Mouse (Mus musculus): ENCODE data around the gene Ngef. TPM values are rescaled to one million over a fixed set of nuclear protein-coding genes. Genes with fewer than 3 reads are reported as not detected.
A peak's percentile ranks its signal among the peaks of the same experiment; 100 is the strongest.

The Ngef gene
- total and polyA plus RNA-seq, 3 experiments, result 0.23 to 0.70 (median 0.32) TPM

DNA sequence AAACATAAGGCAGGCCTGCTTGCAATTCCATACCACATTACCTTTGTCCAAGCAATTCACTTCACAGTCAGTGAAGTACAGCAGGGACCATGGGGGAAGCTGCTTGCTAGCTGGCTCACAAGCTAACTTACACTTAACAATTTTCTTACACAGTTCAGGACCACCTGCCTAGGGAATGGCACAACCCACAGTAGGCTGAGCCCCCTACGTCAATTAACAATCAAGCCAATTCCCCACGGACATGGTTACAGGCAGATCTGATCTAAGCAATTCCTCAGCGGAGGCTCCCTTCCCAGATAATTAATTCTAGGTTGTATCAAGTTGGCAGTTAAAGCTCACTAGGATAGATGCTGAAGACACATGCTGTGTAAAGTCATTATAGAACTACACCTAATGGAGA lies 10.7 kb downstream of the Ngef start:
- H3K36me3 ChIP-seq (ENCODE audit: control insufficient read depth, insufficient read depth, low read length), result no peaks in the 10 kb centered on the region
- TF ChIP-seq CTCF (IDR thresholded peaks at IDR 0.05) (no peak), POLR2A (IDR thresholded peaks at IDR 0.05; ENCODE audit: insufficient read depth, low read depth, low read length) (no peak), EP300 (IDR thresholded peaks at IDR 0.05; ENCODE audit: insufficient read depth, low read depth, low read length) (no peak)
- no peak overlapping the region for H3K27ac ChIP-seq
- H3K9ac ChIP-seq (ENCODE audit: low read depth, low read length), result no peak overlapping the region
- no peaks in the 10 kb centered on the region for H3K27me3 ChIP-seq (ENCODE audit: control insufficient read depth, insufficient read depth, low read length)
- no peaks in the 10 kb centered on the region for H3K4me1 ChIP-seq (ENCODE audit: control insufficient read depth, insufficient read depth, low read length)
- 81% methylated on average over 3 of the region's 3 CpGs for WGBS
- no peaks in the 10 kb centered on the region for H3K79me2 ChIP-seq (replicated peaks; ENCODE audit: control insufficient read depth, insufficient read depth, low read length)
- intact Hi-C loops (cut with DNase I), result no loop called here
- no peak for DNase-seq
- no peak overlapping the region for H3K4me3 ChIP-seq

GRCm38 (mm10) chr1:87553586-87553985 lies 20.1 kb downstream of the Ngef start:
- H3K4me3 ChIP-seq, result no peak overlapping the region
- intact Hi-C loops (cut with DNase I), result no loop called here
- 67% methylated on average over 1 of the region's 1 CpGs for WGBS

GRCm38 (mm10) chr1:87551008-87551407 lies 22.7 kb downstream of the Ngef start:
- 80% methylated on average over 3 of the region's 3 CpGs for WGBS
- Histone ChIP-seq H3K36me3 (ENCODE audit: control insufficient read depth, insufficient read depth, low read length) (no peaks in the 10 kb centered on the region), H3K79me2 (replicated peaks; ENCODE audit: control insufficient read depth, insufficient read depth, low read length) (no peaks in the 10 kb centered on the region), H3K27me3 (ENCODE audit: control insufficient read depth, insufficient read depth, low read length) (no peaks in the 10 kb centered on the region), H3K4me1 (ENCODE audit: control insufficient read depth, insufficient read depth, low read length) (no peaks in the 10 kb centered on the region), H3K27ac (no peak overlapping the region), H3K9ac (ENCODE audit: low read depth, low read length) (no peak overlapping the region), H3K4me3 (no peak overlapping the region)
- intact Hi-C loops (cut with DNase I), result no loop called here
- DNase-seq, result no peak
- TF ChIP-seq EP300 (IDR thresholded peaks at IDR 0.05; ENCODE audit: insufficient read depth, low read depth, low read length), result no peak
- no peak for TF ChIP-seq POLR2A (IDR thresholded peaks at IDR 0.05; ENCODE audit: insufficient read depth, low read depth, low read length)
- no peak for TF ChIP-seq CTCF (IDR thresholded peaks at IDR 0.05)

More at GRCm38 (mm10) chr1:87553586-87553985, 20.1 kb downstream of the Ngef start:
- no peaks in the 10 kb centered on the region for H3K27me3 ChIP-seq (ENCODE audit: control insufficient read depth, insufficient read depth, low read length)
- no peak overlapping the region for H3K27ac ChIP-seq
- no peaks in the 10 kb centered on the region for H3K36me3 ChIP-seq (ENCODE audit: control insufficient read depth, insufficient read depth, low read length)
- DNase-seq, result no peak
- no peaks in the 10 kb centered on the region for H3K79me2 ChIP-seq (replicated peaks; ENCODE audit: control insufficient read depth, insufficient read depth, low read length)
- TF ChIP-seq CTCF (IDR thresholded peaks at IDR 0.05) (no peak), EP300 (IDR thresholded peaks at IDR 0.05; ENCODE audit: insufficient read depth, low read depth, low read length) (no peak), POLR2A (IDR thresholded peaks at IDR 0.05; ENCODE audit: insufficient read depth, low read depth, low read length) (no peak)
- no peak overlapping the region for H3K9ac ChIP-seq (ENCODE audit: low read depth, low read length)
- no peaks in the 10 kb centered on the region for H3K4me1 ChIP-seq (ENCODE audit: control insufficient read depth, insufficient read depth, low read length)

- no peak overlapping the region for H3K4me3 ChIP-seq
- no peak for DNase-seq
- H3K9ac ChIP-seq (ENCODE audit: low read depth, low read length), result no peak overlapping the region
- no peaks in the 10 kb centered on the region for H3K36me3 ChIP-seq (ENCODE audit: control insufficient read depth, insufficient read depth, low read length)
- no peak overlapping the region for H3K27ac ChIP-seq
- no peaks in the 10 kb centered on the region for H3K4me1 ChIP-seq (ENCODE audit: control insufficient read depth, insufficient read depth, low read length)
- no peak for TF ChIP-seq POLR2A (IDR thresholded peaks at IDR 0.05; ENCODE audit: insufficient read depth, low read depth, low read length)
- TF ChIP-seq CTCF (IDR thresholded peaks at IDR 0.05), result peak; percentile 51
- intact Hi-C loops (cut with DNase I), result no loop called here
- no peaks in the 10 kb centered on the region for H3K27me3 ChIP-seq (ENCODE audit: control insufficient read depth, insufficient read depth, low read length)
- no peaks in the 10 kb centered on the region for H3K79me2 ChIP-seq (replicated peaks; ENCODE audit: control insufficient read depth, insufficient read depth, low read length)
- 25% methylated on average over 7 of the region's 7 CpGs for WGBS
Observed at GRCm38 (mm10) chr1:87541614-87542013, 32.1 kb downstream of the Ngef start.

DNA sequence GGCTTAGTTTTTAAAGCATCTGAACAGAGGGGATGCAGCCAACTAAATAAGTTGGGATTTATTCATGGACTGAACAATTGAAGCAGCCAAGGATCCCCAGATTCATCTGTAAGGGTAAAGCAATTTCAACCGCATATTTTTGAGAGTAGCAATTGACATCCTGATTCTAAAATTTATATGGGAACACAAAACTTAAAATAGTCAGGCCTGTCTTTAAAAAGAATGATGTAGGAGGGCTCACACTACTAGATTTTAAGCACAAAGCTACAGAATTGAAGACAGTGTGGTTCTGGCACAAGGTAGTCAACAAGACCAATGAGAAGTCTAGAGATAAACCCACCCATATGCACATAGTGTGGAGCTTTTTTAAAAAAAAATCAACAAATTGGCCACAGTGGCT lies 36.7 kb downstream of the Ngef start:
- intact Hi-C loops (cut with DNase I), result no loop called here
- no peak overlapping the region for H3K9ac ChIP-seq (ENCODE audit: low read depth, low read length)
- no peak overlapping the region for H3K4me3 ChIP-seq
- H3K4me1 ChIP-seq (ENCODE audit: control insufficient read depth, insufficient read depth, low read length), result no peaks in the 10 kb centered on the region
- H3K36me3 ChIP-seq (ENCODE audit: control insufficient read depth, insufficient read depth, low read length), result no peaks in the 10 kb centered on the region
- 95% methylated on average over 1 of the region's 1 CpGs for WGBS
- TF ChIP-seq EP300 (IDR thresholded peaks at IDR 0.05; ENCODE audit: insufficient read depth, low read depth, low read length) (no peak), POLR2A (IDR thresholded peaks at IDR 0.05; ENCODE audit: insufficient read depth, low read depth, low read length) (no peak), CTCF (IDR thresholded peaks at IDR 0.05) (no peak)
- no peaks in the 10 kb centered on the region for H3K79me2 ChIP-seq (replicated peaks; ENCODE audit: control insufficient read depth, insufficient read depth, low read length)
- H3K27ac ChIP-seq, result no peak overlapping the region
- no peak for DNase-seq
- H3K27me3 ChIP-seq (ENCODE audit: control insufficient read depth, insufficient read depth, low read length), result no peaks in the 10 kb centered on the region

DNA sequence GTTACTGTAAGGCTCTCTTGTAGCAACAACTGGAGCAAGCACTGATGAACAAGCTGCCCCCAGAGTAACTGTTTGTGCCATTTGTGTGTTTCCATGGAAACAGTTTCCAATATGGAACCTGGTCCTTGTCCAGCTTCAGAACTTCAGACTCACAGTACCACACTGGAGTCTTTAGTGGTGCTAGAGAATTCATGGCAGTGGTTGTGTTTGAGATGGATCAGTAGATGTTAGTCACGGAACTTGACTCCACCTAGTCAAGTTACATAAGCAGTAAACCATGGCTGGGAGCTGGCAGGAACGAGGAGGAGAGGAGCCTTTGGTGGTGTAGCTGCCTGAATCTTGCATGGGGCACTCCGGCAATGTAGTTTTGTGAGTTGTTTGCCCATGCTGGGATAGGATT lies 39.6 kb downstream of the Ngef start:
- no peaks in the 10 kb centered on the region for H3K4me1 ChIP-seq (ENCODE audit: control insufficient read depth, insufficient read depth, low read length)
- DNase-seq, result no peak
- intact Hi-C loops (cut with DNase I), result no loop called here
- 72% methylated on average over 3 of the region's 3 CpGs for WGBS
- H3K9ac ChIP-seq (ENCODE audit: low read depth, low read length), result no peak overlapping the region
- no peaks in the 10 kb centered on the region for H3K36me3 ChIP-seq (ENCODE audit: control insufficient read depth, insufficient read depth, low read length)
- H3K4me3 ChIP-seq, result no peak overlapping the region
- no peak overlapping the region for H3K27ac ChIP-seq
- H3K27me3 ChIP-seq (ENCODE audit: control insufficient read depth, insufficient read depth, low read length), result no peaks in the 10 kb centered on the region
- no peak for TF ChIP-seq CTCF (IDR thresholded peaks at IDR 0.05)
- no peak for TF ChIP-seq EP300 (IDR thresholded peaks at IDR 0.05; ENCODE audit: insufficient read depth, low read depth, low read length)
- no peak for TF ChIP-seq POLR2A (IDR thresholded peaks at IDR 0.05; ENCODE audit: insufficient read depth, low read depth, low read length)
- no peaks in the 10 kb centered on the region for H3K79me2 ChIP-seq (replicated peaks; ENCODE audit: control insufficient read depth, insufficient read depth, low read length)

Measured in heart, adult 2 months (tissue).